Mouse (Mus musculus): Measurements from ENCODE around the gene Gm49405.
"Not testable (repeated sequence)": the region's sequence is repeated elsewhere in the genome, so short reads cannot be mapped to it uniquely, and the experiment has no call there.

Gm49405 gene

DNA sequence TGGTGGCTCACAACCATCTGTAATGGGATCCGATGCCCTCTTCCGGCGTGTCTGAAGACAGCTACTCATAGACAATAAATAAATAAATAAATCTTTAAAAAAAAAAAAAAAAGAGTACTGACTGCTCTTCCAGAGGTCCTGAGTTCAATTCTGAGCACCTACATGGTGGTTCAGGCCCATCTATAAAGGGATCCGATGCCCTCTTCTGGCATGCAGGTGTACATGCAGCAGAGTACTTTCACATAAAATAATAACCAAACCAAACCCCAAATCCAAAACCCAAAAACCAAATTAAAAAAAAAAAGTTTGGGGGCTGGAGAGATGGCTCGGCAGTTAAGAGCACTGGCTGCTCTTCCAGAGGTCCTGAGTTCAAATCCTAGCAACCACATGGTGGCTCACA, 48.6 kb downstream of the Gm49405 start:
- DNase-seq (ENCODE audit: low spot score in 2 of 2) = not testable (repeated sequence)

DNA sequence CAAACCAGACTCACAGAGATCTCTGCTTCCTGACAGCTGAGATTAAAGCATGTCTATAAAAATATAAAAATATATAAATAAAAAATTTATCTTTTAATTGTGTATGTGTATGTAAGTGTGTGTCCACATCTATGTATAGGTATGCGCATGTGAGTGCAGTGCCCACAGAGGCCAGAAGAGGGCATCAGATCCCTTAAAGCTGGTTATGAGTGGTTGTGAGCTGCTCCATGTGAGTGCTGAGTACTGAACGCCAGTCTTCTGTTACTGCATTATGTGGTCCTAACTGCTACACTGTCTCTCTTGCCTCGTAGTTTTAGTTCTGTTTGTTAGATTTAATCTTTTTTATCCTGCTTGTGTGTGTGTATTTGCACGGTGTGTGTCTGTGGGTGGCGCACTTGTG, 50.6 kb downstream of the Gm49405 start:
- no peak for DNase-seq (ENCODE audit: low spot score in 2 of 2)

DNA sequence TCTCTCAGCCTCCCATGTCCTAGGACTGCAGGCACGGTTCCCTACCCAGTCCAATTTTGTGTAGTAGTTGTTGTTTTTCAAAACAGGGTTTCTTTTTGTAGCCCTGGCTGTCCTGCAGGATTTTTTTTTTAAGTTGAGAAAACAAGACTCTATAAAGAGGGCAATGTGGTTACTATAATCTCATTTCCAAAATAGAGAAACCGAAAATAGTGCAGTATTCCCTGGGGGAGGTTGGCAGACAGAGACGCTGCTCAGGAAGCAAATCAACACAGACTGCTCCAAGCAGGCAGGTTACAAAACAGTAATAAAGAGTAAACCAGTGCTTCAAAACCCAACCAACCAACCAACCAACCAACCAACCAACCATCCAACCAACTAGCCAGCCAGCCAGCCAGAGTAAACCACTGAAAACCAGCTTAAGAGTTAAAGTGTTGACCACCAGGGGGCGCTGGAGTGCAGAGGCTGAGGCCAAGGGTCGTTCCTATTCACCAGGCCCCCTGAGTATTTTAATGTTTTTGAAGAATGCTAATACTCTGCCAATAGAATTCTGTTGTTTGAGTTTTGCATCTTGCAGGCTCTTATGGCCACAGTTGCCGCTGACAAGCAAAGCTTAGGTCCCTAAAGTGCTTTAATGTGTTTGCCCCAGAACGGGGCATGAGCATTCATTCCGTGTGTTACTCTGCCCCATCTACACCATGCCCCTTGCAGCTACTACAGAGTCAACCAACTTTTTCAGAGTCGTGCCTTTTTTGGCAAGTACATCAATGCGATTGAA, 51.5 kb downstream of the Gm49405 start:
- peak; percentile 42 to 87 for DNase-seq (ENCODE audit: low spot score in 2 of 2)

DNA sequence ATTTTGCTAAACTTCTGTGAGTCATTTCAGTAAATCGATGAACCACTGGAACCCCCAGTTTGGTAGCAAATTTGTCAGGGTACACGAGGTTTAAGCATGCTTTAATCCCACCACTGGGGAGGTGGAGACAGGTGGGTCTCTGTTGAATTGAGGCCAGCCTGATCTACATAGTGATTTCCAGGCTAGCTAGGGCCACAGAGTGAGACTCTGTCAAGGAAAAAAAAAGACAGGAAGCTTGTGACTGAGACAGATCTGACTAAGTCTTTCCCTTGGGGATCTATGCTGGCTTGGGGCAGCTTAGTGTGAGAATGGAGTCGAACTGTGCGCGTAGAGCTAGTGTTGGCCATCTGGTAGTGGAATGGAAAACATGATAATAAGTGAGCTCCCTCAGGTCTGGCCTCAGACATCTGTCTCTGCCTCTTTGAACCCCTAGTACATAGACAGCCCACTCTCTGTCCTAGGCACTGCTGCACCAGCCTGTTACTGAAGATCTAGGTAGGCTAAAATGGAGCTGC, 52.1 kb downstream of the Gm49405 start:
- no peak for DNase-seq (ENCODE audit: low spot score in 2 of 2)

DNA sequence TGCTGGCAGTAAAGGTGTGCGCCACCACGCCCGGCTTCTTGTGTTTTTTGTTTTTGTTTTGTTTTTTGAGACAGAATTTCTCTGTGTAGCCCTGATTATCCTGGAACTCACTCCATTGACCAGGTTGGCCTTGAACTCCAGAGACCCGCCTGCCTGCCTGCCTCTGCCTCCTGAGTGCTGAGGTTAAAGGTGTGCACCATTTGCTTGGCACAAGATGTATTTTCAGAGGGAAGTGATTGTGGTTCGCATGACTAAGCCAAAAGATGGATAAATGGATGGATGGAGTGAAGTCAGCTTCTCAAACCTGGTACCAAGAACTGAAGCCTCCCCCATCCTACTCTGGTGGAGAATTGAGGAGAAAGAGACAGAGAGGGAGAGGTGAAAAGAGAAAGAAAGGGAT, 54.2 kb downstream of the Gm49405 start:
- DNase-seq (ENCODE audit: low spot score in 2 of 2) = no peak
